Mouse (Mus musculus): ENCODE measurements around the gene Ndufs2. TPM values are rescaled to one million over a fixed set of nuclear protein-coding genes. Genes with fewer than 3 reads are reported as not detected.

Ndufs2 gene
- polyA plus RNA-seq (2014; fragmentation: Nextera tagmentation; extraction: Ambion mirVana): 259 and 263 TPM in 2 replicates

GRCm38 (mm10) chr1:171250680-171251593, at the start of gene Ndufs2:
Gene Ndufs2, minus strand, starts transcription at chr1:171251388.
- H3K4me1 ChIP-seq (replicated peaks; ENCODE audit: control insufficient read depth, insufficient read depth, low read length): peaks cover 14% of the 10 kb centered on the region
- 0 out of 2 replicates have a peak, but pooled peaks have one; percentile 15 for ATAC-seq (ENCODE audit: low FRiP score)

GRCm38 (mm10) chr1:171298226-171298625, 47.0 kb upstream of the Ndufs2 start:
- no peaks in the 10 kb centered on the region for H3K36me3 ChIP-seq (ENCODE audit: control insufficient read depth, insufficient read depth, low read length)
- no peaks in the 10 kb centered on the region for H3K9me3 ChIP-seq (ENCODE audit: control insufficient read depth, low read length)
- DNase-seq (ENCODE audit: low spot score) (no peak), ATAC-seq (ENCODE audit: low FRiP score) (no peak)
- no peak overlapping the region for H3K4me2 ChIP-seq (replicated peaks; ENCODE audit: low read depth, low read length)
- H3K27ac ChIP-seq (ENCODE audit: low read depth, low read length): no peak overlapping the region
- WGBS: 71% methylated on average over 3 of the region's 3 CpGs
- no peak overlapping the region for H3K4me3 ChIP-seq (ENCODE audit: low read depth, low read length)
- no peak overlapping the region for H3K9ac ChIP-seq (ENCODE audit: low read depth, low read length)
- 0 out of 2 replicates have a peak, but pooled peaks cover 3% of the 10 kb centered on the region for H3K4me1 ChIP-seq (replicated peaks; ENCODE audit: control insufficient read depth, insufficient read depth, low read length)
- peaks cover 6% of the 10 kb centered on the region for H3K27me3 ChIP-seq (ENCODE audit: control insufficient read depth, insufficient read depth, low read length)

More at GRCm38 (mm10) chr1:171250680-171251593, at the start of gene Ndufs2:
- H3K27me3 ChIP-seq (ENCODE audit: control insufficient read depth, insufficient read depth, low read length): no peaks in the 10 kb centered on the region
- peak within 1 kb of the TSS; percentile 23 for H3K4me3 ChIP-seq (ENCODE audit: low read depth, low read length)
- WGBS: 10% methylated on average over 25 of the region's 26 CpGs
- peak within 1 kb of the TSS; percentile 45 for H3K4me2 ChIP-seq (replicated peaks; ENCODE audit: low read depth, low read length)
- H3K9me3 ChIP-seq (ENCODE audit: control insufficient read depth, low read length): no peaks in the 10 kb centered on the region
- DNase-seq (ENCODE audit: low spot score): peak; percentile 48
- no peaks in the 10 kb centered on the region for H3K36me3 ChIP-seq (ENCODE audit: control insufficient read depth, insufficient read depth, low read length)
- H3K9ac ChIP-seq (ENCODE audit: low read depth, low read length): peak within 1 kb of the TSS; percentile 33; the same call in 1 of the 2 replicates
- H3K27ac ChIP-seq (ENCODE audit: low read depth, low read length): peak within 1 kb of the TSS; percentile 67

GRCm38 (mm10) chr1:171295063-171295402, 43.8 kb upstream of the Ndufs2 start:
- Histone ChIP-seq H3K4me1 (replicated peaks; ENCODE audit: control insufficient read depth, insufficient read depth, low read length) (0 out of 2 replicates have a peak, but pooled peaks cover 3% of the 10 kb centered on the region), H3K9ac (ENCODE audit: low read depth, low read length) (peak overlapping the region; percentile 81), H3K27ac (ENCODE audit: low read depth, low read length) (peak overlapping the region; percentile 89; the same call in 1 of the 2 replicates), H3K36me3 (ENCODE audit: control insufficient read depth, insufficient read depth, low read length) (no peaks in the 10 kb centered on the region), H3K4me2 (replicated peaks; ENCODE audit: low read depth, low read length) (peak overlapping the region; percentile 43), H3K4me3 (ENCODE audit: low read depth, low read length) (peak overlapping the region; percentile 48), H3K9me3 (ENCODE audit: control insufficient read depth, low read length) (no peaks in the 10 kb centered on the region), H3K27me3 (ENCODE audit: control insufficient read depth, insufficient read depth, low read length) (peaks cover 6% of the 10 kb centered on the region)
- WGBS: 16% methylated on average over 3 of the region's 3 CpGs
- DNase-seq (ENCODE audit: low spot score) (no peak), ATAC-seq (ENCODE audit: low FRiP score) (0 out of 2 replicates have a peak, but pooled peaks have one; percentile 31)

GRCm38 (mm10) chr1:171294298-171295062, 43.3 kb upstream of the Ndufs2 start, which contains the start of gene Ufc1:
Gene Ufc1, minus strand, starts transcription at chr1:171295024.
- H3K4me2 ChIP-seq (replicated peaks; ENCODE audit: low read depth, low read length): peak within 1 kb of the TSS; percentile 65
- peak within 1 kb of the TSS; percentile 81 for H3K9ac ChIP-seq (ENCODE audit: low read depth, low read length)
- H3K27me3 ChIP-seq (ENCODE audit: control insufficient read depth, insufficient read depth, low read length): peaks cover 6% of the 10 kb centered on the region
- no peaks in the 10 kb centered on the region for H3K36me3 ChIP-seq (ENCODE audit: control insufficient read depth, insufficient read depth, low read length)
- H3K9me3 ChIP-seq (ENCODE audit: control insufficient read depth, low read length): no peaks in the 10 kb centered on the region
- H3K27ac ChIP-seq (ENCODE audit: low read depth, low read length): peak within 1 kb of the TSS; percentile 89
- H3K4me3 ChIP-seq (ENCODE audit: low read depth, low read length): peak within 1 kb of the TSS; percentile 48
- 0 out of 2 replicates have a peak, but pooled peaks cover 3% of the 10 kb centered on the region for H3K4me1 ChIP-seq (replicated peaks; ENCODE audit: control insufficient read depth, insufficient read depth, low read length)
- DNase-seq (ENCODE audit: low spot score): peak; percentile 85
- ATAC-seq (ENCODE audit: low FRiP score): peak; percentile 87
- WGBS: 1% methylated on average over 42 of the region's 42 CpGs

- WGBS: 50% methylated on average over 5 of the region's 5 CpGs
- Histone ChIP-seq H3K4me1 (replicated peaks; ENCODE audit: control insufficient read depth, insufficient read depth, low read length) (0 out of 2 replicates have a peak, but pooled peaks cover 3% of the 10 kb centered on the region), H3K27me3 (ENCODE audit: control insufficient read depth, insufficient read depth, low read length) (peaks cover 6% of the 10 kb centered on the region), H3K36me3 (ENCODE audit: control insufficient read depth, insufficient read depth, low read length) (no peaks in the 10 kb centered on the region), H3K4me3 (ENCODE audit: low read depth, low read length) (peak overlapping the region; percentile 48), H3K27ac (ENCODE audit: low read depth, low read length) (peak overlapping the region; percentile 33), H3K4me2 (replicated peaks; ENCODE audit: low read depth, low read length) (peak overlapping the region; percentile 65), H3K9ac (ENCODE audit: low read depth, low read length) (peak overlapping the region; percentile 81), H3K9me3 (ENCODE audit: control insufficient read depth, low read length) (no peaks in the 10 kb centered on the region)
- ATAC-seq (ENCODE audit: low FRiP score) (no peak), DNase-seq (ENCODE audit: low spot score) (no peak)
Observed at GRCm38 (mm10) chr1:171293906-171294297, 42.7 kb upstream of the Ndufs2 start.

- no peak for DNase-seq (ENCODE audit: low spot score)
- H3K27ac ChIP-seq (ENCODE audit: low read depth, low read length): no peak overlapping the region
- H3K4me1 ChIP-seq (replicated peaks; ENCODE audit: control insufficient read depth, insufficient read depth, low read length): 0 out of 2 replicates have a peak, but pooled peaks cover 3% of the 10 kb centered on the region
- no peak overlapping the region for H3K4me3 ChIP-seq (ENCODE audit: low read depth, low read length)
- WGBS: 91% methylated on average over 3 of the region's 3 CpGs
- no peaks in the 10 kb centered on the region for H3K36me3 ChIP-seq (ENCODE audit: control insufficient read depth, insufficient read depth, low read length)
- ATAC-seq (ENCODE audit: low FRiP score): no peak
- no peak overlapping the region for H3K4me2 ChIP-seq (replicated peaks; ENCODE audit: low read depth, low read length)
- no peaks in the 10 kb centered on the region for H3K9me3 ChIP-seq (ENCODE audit: control insufficient read depth, low read length)
- H3K9ac ChIP-seq (ENCODE audit: low read depth, low read length): no peak overlapping the region; the same call in 1 of the 2 replicates
- H3K27me3 ChIP-seq (ENCODE audit: control insufficient read depth, insufficient read depth, low read length): peaks cover 6% of the 10 kb centered on the region
Observed at GRCm38 (mm10) chr1:171293351-171293750, 42.2 kb upstream of the Ndufs2 start.

GRCm38 (mm10) chr1:171288328-171288727, 37.1 kb upstream of the Ndufs2 start:
- Histone ChIP-seq H3K4me2 (replicated peaks; ENCODE audit: low read depth, low read length) (no peak overlapping the region; the same call in 1 of the 2 replicates), H3K4me1 (replicated peaks; ENCODE audit: control insufficient read depth, insufficient read depth, low read length) (peaks cover 3% of the 10 kb centered on the region; the same call in 1 of the 2 replicates), H3K27me3 (ENCODE audit: control insufficient read depth, insufficient read depth, low read length) (no peaks in the 10 kb centered on the region), H3K27ac (ENCODE audit: low read depth, low read length) (no peak overlapping the region), H3K9ac (ENCODE audit: low read depth, low read length) (no peak overlapping the region), H3K9me3 (ENCODE audit: control insufficient read depth, low read length) (no peaks in the 10 kb centered on the region), H3K36me3 (ENCODE audit: control insufficient read depth, insufficient read depth, low read length) (0 out of 2 replicates have a peak, but pooled peaks cover 2% of the 10 kb centered on the region), H3K4me3 (ENCODE audit: low read depth, low read length) (peak overlapping the region; percentile 94; the same call in 1 of the 2 replicates)
- peak; percentile 1; the same call in 1 of the 2 replicates for ATAC-seq (ENCODE audit: low FRiP score)
- DNase-seq (ENCODE audit: low spot score): no peak
- 68% methylated on average over 4 of the region's 4 CpGs for WGBS
